Mouse (Mus musculus) thymus, adult 18-20 months (tissue): ENCODE results near the gene Pax2.

Experiments used
- DNase-seq, 2 experiments: peaks; one replicate each; pipeline ENCODE4 v3.0.0; 2022; ENCODE audit warnings: mixed read lengths in 2 of 2

The Pax2 gene

DNA sequence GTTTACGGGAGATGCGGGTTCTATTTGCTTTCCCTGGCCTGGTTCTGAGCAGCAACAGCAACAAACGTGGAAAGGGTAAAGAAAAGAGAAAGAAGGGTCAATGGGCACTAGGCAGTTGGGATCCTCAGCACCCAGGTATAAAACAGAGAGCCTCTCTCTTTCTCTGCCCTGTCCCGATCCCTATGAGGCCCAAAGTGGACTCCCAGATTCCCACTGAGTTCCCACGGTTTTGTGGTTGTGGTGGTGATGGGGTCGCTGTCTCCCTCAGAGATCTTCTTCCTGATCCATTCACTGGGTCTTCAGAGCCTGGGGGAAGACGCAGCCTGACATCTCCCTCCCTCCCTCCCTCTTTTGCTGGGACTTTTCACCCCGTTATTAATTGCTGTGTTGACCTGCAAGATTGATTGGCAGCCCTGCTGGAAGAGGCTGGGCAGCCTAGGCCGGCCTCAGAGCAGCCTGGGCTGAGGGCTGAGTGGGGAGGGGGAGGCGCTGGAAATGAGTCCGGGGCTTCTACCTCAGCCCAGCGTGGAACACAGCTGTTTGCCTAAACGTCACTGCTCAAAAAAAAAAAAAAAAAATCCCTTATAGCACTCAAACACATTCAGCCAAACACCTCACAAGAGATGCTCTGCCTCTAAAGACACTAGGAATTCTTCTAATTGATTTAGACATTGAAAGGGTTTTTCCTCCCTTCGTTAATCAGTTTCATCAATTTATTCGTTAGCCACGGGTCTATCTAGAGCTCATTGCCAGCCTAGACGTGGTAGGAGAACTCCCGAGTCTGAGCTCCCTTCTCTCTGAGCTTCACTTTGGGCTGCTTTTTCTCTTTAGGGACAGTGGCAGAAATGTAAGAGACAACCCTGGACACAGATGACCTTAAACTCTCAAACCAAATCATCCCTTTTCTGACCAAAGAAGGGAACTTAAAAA, 6.5 kb upstream of the Pax2 start:
- no peak for DNase-seq

DNA sequence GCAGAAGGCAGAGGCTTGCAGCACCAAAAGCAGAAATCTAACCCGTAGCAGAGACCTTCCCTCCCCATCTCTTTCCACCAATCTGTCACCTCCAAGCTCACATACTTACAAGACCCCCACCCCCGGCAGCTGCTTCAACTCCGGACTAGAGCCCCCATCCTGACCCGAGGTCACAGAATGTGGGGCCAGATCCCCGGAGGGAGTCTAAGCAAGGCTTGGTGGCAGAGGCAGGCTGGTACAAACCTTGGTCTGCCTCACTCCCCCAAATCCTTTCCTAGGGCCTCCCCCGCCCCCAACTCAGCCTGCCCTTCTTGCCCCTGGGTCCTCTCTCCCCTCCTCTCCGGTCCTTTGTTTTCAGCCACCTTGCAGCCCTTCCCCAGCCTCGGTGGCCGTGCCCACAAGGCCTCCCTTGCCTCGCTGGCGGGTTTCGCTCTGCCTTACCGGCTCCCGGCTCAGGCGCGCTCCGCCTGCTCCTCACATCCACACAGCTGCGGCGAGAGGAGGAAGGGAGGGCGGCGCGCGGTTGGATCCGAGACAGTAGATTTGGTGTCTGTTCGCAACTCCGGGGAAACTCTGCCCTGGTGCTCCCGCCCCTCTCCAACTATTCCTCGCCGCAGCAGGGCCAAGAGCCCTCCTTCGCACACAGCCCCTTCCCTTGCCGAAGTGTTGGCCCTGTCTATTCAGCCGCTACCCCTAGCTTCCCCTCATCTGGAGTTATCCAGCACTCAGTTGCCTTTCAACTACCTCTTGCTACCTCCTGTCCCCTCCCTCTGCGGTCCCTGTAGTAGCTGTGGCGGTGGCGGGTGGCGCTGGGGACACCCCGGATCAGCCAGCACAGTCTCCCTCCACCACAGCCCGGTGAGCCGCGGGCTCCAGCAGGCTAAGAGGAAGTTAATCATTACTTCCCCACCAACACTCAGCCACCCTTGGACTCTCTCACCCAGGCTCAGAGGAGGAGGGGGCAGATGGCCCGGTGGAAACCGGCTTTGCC, 5.5 kb upstream of the Pax2 start:
- no peak for DNase-seq

DNA sequence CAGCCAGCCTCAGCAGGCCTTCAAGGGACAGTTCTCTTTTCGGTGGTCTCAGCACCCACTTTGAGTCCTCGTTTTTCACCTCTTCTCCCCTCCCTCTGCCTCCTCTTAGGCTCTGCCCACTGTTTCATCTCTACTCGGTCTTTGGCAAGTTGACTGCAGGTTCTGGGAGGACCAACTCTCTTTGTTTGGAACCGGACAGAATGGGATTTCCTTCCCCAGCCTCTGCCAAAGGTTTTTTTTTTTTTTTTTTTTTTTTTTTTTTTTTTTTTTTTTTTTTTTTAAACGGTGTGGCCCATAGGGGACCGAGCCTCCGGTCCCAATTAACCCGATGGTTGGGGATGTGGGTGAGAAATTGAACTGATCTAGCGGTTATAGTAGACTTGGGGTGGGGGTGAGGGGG, 4.8 kb upstream of the Pax2 start:
- no peak for DNase-seq

DNA sequence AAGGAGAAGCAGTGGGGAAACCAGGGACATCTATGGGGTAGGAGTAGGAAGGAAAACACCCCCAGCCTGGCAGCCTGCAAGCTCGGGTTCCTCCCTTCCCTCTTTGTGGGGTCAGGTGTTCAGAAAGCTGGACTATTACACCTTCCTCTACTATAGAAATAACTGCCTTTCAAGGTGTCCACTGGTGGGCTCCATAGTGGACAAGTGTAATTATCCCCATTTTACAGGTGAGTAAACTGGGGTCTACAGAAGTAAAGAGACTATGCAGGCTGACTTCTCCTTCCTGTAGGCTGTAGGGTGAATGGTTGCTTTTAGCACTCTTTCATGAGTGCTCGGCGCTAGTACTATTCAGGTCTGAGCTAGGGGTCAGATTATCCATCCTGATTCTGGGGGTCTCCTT, 4.3 kb upstream of the Pax2 start:
- DNase-seq = no peak

DNA sequence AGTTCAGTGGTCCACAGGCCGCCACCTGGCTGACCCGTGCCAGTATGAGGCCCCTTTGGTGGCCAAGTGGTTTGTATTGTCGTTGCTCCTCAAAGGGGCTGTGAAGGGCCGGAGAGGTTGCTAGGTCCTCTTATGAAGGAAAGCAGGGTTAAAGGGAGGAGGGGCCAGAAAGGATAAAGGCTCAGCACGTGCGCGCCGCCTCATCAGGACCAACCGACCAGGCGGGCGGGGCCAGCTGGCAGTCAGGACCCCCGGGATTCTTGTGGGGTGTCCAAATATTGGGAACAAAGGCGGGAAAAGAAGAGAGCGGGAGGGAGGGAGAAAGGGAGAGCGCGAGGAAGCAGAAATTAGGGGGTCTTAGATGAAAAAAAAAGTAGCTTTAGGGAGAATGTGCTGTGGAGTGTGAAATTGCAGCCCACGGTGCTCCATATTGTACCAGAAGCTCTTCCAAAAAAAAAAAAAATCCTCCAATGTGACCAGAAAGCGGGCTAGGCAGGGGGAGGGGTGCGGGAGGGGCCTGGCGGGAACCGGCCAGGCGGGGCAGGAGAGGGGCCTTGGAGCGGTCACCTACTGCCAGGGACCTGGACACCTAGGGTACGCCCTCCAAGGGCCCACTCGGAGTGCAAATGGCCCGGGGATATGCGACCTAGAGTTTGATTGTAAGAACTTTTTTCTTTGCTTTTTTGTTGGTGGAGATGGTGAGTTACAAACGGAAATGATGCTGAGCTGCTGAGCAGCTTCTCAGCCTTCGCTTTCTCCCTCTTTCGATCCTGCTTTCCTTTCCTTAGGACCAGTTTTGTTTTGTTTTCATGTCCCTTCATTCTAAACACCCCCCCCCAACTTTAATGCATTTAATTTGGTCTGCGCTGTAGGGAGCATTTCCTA, 3.5 kb upstream of the Pax2 start:
- no peak for DNase-seq

DNA sequence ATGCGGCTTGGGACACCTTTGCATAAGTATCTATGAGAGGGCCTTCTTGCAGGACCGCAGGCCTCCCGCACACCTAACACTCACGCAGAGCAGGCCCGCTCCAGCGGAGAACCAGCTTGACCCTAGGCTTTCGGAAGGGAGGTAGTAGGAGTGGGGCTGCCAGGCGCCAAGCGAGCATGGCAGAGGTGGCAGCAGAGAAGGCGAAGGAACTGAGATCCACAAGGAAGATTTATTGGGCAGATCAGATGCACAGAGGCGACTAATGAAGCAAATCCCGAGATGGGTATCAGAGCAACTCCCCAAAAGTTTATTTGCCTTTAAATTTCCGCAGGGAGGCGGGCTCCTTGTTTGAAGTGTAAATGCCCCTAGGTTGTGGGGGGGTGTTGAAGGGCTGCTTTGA, 2.5 kb upstream of the Pax2 start:
- DNase-seq = no peak

DNA sequence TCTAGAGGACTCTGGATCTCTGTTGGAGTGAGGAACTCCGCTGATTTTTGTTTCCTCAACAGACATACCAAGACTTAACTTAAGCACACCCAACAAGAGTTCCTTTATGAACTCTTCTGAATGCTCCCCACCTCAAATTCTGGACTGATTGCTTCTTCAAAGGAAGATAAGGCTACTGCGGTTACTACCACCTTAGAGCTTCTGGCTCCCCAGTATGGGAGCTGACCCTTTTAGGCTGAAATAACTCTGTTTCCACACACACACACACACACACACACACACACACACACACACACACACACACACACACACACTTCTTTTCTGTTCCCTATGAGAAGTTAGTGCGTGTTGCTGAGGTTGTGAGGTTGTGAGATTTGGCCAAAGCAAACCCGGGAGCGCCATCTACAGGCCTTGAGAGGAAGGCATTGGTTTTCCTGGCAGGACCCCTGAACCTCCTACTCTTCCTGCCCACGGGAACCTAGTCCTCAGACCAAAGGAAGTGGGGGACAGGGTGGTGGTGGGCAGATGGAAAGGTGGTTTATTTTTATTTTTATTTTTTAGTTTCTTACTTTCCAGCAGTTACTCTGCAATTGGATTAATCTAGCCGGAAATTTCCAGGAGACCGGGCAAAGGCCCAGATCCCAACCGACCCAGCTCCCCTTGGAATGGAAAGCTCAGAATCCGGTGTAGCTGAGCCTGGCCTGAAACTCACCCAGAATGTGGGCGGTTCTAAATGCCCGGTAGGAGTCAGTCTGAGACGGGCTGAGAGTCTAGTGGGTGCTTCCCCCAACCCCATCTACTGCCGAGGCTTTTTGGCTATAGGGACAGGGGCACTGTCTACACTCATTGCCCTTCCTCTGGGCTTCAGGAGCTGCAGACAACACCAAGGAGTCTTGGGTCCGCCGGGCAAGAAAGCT, 1.1 kb upstream of the Pax2 start:
- no peak for DNase-seq

DNA sequence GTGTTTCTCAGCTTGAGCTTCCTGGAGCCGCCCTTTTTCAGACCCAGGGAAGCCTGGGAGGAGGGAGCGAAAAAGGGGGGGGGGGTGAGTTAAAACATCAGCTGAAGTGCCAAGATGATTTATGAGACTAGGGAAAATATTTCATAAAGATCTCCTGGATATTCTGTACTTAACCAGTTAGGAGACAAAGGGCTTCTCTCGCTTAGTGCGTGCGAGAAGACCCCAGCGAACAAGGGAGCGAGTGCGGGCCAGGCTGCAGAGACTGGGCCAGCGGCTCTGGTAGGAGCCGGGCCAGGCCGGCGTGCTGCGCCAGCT, 510 bp upstream of the Pax2 start:
- no peak for DNase-seq

DNA sequence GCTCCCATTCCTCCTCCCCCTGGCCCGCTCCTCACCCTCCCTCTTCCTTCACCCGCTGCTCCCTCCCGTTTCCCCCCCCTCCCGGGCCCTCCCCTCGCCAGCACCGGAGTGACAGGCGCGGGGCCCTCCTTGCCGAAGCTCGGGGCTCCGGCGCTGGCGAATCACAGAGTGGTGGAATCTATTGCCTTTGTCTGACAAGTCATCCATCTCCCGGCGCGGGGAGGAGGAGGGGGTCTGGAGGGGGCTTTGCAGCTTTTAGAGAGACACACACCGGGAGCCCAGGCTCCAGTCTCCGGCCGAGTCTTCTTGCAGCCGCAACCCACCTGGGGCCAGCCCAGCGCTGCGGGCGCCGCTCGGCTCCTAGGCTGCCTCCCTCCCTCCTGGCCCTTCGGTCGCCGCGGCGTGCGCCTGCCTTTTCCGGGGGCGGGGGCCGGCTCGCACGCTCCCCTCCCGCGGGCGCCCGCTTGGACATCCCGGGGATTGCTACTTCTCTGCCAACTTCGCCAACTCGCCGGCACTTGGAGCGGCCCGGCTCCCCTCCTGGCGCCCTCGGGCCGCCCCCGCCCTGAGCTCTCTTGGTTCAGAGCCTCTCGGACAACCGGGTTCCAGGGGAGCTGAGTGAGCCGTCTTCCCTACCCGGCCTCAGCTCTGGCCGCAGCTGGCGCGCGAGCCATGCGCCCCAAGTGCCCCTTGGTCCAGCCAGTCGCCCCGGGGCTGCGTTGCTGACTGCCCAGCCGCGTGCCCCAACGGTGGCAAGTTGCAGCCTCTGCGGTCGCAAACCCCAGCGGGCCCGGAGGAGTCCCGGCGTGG, 781 bp downstream of the Pax2 start:
- DNase-seq = no peak

DNA sequence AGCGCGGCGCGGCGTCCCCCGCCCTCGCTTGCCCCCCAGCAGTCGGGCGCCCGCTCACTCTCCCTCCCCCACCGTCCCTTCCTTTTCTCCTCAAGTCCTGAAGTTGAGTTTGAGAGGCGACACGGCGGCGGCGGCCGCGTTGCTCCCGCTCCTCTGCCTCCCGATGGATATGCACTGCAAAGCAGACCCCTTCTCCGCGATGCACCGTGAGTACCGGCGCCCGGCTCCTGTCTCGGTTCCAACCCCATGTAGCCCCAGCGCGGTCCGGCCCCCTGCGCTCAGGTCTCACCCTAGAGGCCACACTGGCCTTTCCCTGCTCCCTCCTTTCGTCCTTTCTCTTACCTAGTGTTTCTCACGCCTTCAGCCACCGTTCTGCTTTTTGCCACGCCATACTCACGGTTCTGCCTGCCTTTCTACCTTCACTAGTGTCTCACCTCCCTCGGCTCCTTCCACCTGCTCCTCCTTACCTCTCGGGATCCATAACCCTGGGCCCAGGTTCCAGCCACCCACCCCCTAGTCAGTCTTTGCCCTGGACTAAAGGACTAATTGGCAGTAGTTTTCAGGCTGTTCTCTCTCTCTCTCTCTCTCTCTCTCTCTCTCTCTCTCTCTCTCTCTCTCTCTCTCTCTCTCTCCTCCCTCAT, 1.5 kb downstream of the Pax2 start:
- DNase-seq = no peak

DNA sequence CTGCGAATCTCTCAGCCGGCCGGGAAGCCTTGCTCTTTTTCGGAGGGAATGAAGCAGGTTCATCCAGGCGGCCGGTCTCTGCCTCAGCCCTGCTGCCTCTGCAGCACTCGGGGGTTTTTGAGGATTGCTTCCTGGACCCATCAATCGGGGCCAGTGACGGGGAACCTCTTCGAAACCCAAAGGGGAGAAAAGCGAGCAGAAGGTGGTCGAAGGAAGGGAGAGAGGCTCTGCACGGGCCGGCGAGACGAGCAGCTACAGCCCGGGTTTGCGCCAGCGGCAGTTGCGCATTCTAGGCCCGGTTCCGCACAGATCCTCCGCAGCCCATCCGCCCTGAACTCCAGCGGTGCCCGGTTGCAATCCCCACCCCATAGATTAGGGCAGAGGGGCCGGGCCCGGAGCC, 3.0 kb downstream of the Pax2 start:
- DNase-seq = no peak

DNA sequence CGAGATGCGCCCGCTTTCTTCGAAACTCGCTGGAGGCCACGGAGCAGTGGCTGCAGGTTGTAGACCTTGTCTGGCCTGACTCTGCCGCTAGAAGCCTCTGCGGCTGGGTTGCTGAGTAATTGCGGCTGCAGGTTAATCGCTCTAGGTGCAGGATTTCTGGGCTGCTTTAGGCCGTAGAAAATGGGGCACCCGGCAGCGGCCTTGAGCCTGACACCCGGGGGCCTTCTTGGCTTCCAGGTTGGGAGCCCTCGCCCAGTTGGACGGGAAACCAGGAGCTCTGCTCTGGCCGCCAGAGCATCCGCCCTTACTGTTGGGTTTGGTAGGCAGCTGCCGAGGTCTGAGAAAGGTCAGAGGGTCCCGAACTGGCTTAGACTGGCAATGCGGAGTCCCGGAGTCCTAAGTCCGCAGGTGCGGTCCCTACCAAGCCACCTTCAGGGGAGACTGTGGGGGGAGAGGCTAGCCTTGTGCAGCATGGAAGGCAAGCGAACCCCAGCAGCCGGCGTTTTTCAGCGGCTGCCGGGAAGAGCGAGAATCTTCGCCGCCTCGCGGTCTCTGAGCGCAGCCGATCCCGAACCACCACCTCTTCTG, 3.8 kb downstream of the Pax2 start:
- no peak for DNase-seq

DNA sequence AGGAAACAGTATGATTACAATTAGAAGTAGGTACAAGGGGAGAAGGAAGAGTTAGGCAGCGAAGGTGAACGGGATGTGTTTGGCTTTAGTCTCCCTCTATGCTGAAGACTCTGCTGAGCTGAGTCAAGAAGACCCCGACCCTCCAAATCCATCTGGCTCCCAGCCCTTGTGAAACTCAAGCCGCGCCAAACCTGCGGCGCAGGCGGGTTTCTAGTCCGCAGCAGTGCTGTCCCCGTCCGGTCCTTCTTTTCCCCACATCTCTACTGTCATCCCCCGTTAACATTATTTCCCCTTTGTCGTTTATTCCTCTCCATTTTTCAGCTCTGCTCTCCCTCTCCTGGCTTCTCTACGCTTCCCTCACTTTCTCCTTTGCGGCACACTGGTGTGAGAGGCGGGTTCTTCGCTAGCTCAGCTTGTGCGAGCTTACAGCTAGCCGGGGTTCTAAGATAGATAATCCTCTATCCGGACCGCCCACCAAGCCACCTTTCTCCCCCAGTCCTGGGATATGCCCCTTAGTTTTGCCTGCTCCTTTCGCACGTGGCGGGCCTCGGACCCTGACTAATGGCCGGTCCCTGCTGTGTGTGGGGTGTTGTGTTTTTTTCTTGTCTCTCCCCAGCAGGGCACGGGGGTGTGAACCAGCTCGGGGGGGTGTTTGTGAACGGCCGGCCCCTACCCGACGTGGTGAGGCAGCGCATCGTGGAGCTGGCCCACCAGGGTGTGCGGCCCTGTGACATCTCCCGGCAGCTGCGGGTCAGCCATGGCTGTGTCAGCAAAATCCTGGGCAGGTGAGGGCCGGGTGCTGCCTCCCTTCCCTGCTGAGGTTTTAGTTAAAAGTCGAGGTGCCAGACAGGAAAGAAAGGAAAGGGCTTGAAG, 4.7 kb downstream of the Pax2 start:
- DNase-seq = no peak

DNA sequence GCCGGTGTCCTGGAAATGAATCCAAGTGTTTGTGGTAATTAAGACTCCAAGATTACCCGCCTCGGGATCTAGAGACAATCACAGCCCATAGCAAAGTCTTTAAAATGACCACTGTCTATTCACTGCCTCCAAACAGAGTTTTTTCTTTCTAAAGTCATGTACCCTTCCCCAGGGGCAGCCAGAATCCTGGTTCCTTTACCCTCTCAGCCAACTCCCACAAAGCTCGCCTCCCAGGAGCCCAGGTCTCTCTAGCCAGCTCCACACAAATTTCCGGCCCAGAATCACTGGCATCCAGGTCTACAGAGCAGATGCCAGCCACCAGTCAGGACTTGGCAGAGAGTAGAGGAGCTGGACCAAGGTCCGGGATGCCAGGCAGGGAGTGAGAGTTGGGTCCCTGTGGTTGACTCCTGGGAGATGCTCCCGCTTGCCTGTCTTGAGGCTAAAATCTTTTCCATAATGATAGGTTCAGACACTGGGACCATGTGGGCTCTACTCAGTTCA, 6.3 kb downstream of the Pax2 start:
- DNase-seq = no peak

DNA sequence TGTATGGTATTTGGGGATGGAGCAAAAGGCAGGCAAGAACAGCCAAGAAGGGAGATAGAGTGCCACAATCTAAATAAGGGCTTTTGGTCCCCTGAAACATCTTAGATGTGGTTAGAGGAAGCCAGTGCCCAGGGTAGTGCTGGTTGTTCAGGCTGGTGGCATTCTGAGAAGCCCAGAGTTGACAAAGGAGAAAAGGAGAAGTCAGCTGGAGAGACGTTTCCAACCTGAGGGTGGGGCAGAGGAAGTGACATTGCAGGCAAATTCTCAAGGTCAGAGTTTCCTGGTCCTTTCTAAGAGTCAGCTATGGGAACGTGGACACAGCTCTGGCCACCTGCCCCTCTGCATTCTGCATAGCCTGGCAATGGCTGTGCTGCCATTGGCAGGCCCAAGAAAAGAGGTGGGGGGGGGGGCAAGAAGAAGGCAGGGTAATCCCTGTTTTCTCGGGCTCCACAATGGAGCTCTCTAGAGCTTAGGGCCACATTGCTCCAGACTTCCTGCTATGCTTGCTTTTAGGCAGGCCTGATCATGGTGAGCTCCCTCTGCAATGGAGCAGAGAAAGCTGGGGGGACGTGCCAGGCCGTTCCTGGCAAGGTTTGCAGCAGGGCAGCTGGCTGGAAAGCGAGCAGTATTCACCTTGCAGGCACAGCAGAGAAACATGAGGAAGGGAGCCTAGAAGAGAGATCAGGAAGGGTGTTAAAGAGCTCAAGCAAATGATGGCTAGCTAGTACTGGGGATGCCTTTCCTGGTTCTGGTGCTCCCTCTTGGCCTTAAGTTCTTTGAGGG, 14.6 kb downstream of the Pax2 start:
- DNase-seq = no peak

DNA sequence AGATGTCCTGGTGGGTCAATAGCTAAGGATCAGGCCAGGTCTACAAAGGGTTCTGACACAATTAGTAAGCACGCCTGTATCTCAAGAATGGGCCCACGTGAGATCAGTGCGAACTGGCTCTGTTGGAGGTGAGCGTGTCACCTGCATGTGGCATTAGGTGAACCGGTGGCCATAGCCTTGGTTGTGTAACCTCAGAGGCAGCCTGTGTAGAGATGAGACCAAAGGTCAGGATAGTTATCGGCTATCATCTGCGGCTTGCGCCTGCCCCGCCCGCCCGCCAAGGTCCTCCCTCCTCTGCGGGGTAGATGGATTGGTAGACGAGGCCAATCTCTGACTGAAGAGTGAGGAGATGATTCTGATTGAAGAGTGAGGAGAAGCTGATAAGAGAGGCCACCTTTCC, 15.7 kb downstream of the Pax2 start:
- no peak for DNase-seq

DNA sequence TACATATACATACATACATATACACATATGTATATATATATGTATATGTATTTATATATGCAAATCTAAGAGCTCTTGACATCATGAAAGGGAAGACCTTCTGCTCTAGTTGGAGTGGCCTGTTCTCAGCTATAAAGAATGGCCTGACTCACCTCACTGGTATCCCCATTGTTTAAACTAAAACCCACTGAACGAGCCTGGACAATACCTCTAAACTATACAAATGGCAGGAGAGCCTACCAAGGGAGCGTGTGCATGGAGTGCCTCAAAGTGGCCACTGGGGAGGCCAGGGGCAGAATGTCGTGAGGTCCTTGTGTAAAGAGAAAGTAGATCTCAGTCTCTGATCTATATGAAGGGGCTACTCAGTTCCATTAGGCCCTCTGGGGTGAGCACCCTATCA, 26.1 kb downstream of the Pax2 start:
- DNase-seq = no peak

DNA sequence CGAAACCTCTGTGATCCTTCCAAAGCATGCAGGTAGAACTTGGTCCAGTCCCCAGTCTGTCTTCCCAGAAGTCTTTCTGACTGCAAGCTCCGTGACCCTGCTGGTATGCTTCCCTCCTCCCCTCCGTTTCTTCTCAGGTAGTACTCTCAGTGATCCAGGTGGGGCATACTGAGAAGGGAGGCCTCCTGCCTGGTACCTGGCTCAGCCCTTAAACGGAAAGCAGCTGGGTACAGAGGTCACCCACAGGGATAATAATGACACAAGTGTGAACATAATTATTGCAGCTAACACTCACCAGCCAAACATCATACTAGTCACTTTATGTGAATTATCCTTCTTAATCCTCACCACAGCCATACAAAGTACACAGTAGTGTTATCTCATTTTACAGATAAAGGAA, 28.5 kb downstream of the Pax2 start:
- DNase-seq = no peak
